Mouse (Mus musculus): ENCODE data around the gene Itgbl1.

DNA sequence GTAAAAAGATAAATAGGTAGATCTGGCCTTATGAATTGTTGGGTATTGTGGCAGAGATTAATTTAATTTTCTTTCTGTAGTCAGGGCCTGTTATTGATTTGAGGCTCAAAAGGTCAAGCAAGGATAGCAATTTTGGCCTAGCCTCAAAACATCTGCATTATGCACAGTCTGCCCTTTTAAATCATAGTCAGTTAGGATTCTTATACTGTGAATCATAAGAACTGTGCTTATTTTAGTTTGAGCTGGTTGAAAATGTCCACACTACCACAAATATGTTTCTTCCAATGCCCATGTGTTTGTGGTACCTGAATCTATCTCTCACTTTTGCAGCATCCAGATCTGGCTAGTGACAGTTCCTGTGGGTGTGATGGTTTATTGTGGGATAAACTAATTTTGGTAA, 4.7 kb downstream of the Itgbl1 start:
- TF ChIP-seq CTCF (IDR thresholded peaks at IDR 0.05; ENCODE audit: extremely low read depth, insufficient read depth, low read length) (no peak), POLR2A (IDR thresholded peaks at IDR 0.05; ENCODE audit: extremely low read depth, insufficient read depth, low read length) (no peak)
